Mouse (Mus musculus): ENCODE measurements around the gene Cgas. TPM values are rescaled to one million over a fixed set of nuclear protein-coding genes. Genes with fewer than 3 reads are reported as not detected.

The Cgas gene
- polyA plus RNA-seq, 1 experiment, result 1.1 TPM

GRCm38 (mm10) chr9:78386947-78387346 lies 56.1 kb downstream of the Cgas start:
- peaks cover 2% of the 10 kb centered on the region for H3K4me1 ChIP-seq (ENCODE audit: control insufficient read depth, insufficient read depth, low read length)
- no peak overlapping the region for H3K27ac ChIP-seq (ENCODE audit: insufficient read depth, low read length)
- H3K36me3 ChIP-seq (ENCODE audit: control insufficient read depth, insufficient read depth, low read length, poor library complexity, severe bottlenecking), result no peaks in the 10 kb centered on the region
- no peak for TF ChIP-seq EP300 (IDR thresholded peaks at IDR 0.05; ENCODE audit: insufficient read depth, low read depth, low read length)
- TF ChIP-seq POLR2A (IDR thresholded peaks at IDR 0.05; ENCODE audit: insufficient read depth, low read length), result no peak
- no peak for TF ChIP-seq CTCF (IDR thresholded peaks at IDR 0.05; ENCODE audit: low read depth, low read length)
- H3K9me3 ChIP-seq (replicated peaks; ENCODE audit: control insufficient read depth, insufficient read depth, low read length, poor library complexity, severe bottlenecking), result no peaks in the 10 kb centered on the region
- H3K4me3 ChIP-seq (ENCODE audit: low read depth, low read length), result no peak overlapping the region
- H3K9ac ChIP-seq (ENCODE audit: low read depth, poor library complexity, severe bottlenecking), result no peak overlapping the region
- H3K27me3 ChIP-seq (ENCODE audit: control insufficient read depth, insufficient read depth, low read length, poor library complexity, severe bottlenecking), result no peaks in the 10 kb centered on the region

- TF ChIP-seq CTCF (IDR thresholded peaks at IDR 0.05; ENCODE audit: low read depth, low read length), result peak; percentile 47
- TF ChIP-seq EP300 (IDR thresholded peaks at IDR 0.05; ENCODE audit: insufficient read depth, low read depth, low read length), result no peak
- TF ChIP-seq POLR2A (IDR thresholded peaks at IDR 0.05; ENCODE audit: insufficient read depth, low read length), result no peak
- Histone ChIP-seq H3K9me3 (replicated peaks; ENCODE audit: control insufficient read depth, insufficient read depth, low read length, poor library complexity, severe bottlenecking) (no peaks in the 10 kb centered on the region), H3K36me3 (ENCODE audit: control insufficient read depth, insufficient read depth, low read length, poor library complexity, severe bottlenecking) (no peaks in the 10 kb centered on the region), H3K4me1 (ENCODE audit: control insufficient read depth, insufficient read depth, low read length) (peaks cover 2% of the 10 kb centered on the region), H3K9ac (ENCODE audit: low read depth, poor library complexity, severe bottlenecking) (no peak overlapping the region), H3K4me3 (ENCODE audit: low read depth, low read length) (no peak overlapping the region), H3K27me3 (ENCODE audit: control insufficient read depth, insufficient read depth, low read length, poor library complexity, severe bottlenecking) (no peaks in the 10 kb centered on the region), H3K27ac (ENCODE audit: insufficient read depth, low read length) (no peak overlapping the region)
These were observed 57.1 kb downstream of the Cgas start for GRCm38 (mm10) chr9:78385893-78386292.

Other genes with a start within 250 kb of the Cgas start
- not detected in 2 replicates for gene Gsta1, start 212.6 kb downstream of the Cgas start, polyA plus RNA-seq (2011; ENCODE audit: insufficient read depth, insufficient read length, low read depth, missing spikeins)
- not detected in 2 replicates for gene Gm3776, start 186.1 kb downstream of the Cgas start, polyA plus RNA-seq (2011; ENCODE audit: insufficient read depth, insufficient read length, low read depth, missing spikeins)
- gene Gm10639, start 153.3 kb downstream of the Cgas start, polyA plus RNA-seq (2011; ENCODE audit: insufficient read depth, insufficient read length, low read depth, missing spikeins), result not detected in 2 replicates
- not detected in 2 replicates for gene Omt2a, start 128.4 kb downstream of the Cgas start, polyA plus RNA-seq (2011; ENCODE audit: insufficient read depth, insufficient read length, low read depth, missing spikeins)
- gene Omt2b, start 115.6 kb downstream of the Cgas start, polyA plus RNA-seq (2011; ENCODE audit: insufficient read depth, insufficient read length, low read depth, missing spikeins), result not detected in 2 replicates
- gene Gsta2, start 87.4 kb downstream of the Cgas start, polyA plus RNA-seq (2011; ENCODE audit: insufficient read depth, insufficient read length, low read depth, missing spikeins), result not detected in 2 replicates
- gene Dppa5a, start 75.1 kb downstream of the Cgas start, polyA plus RNA-seq (2011; ENCODE audit: insufficient read depth, insufficient read length, low read depth, missing spikeins), result 5,317 and 5,424 TPM in 2 replicates
- gene Ooep, start 64.5 kb downstream of the Cgas start, polyA plus RNA-seq (2011; ENCODE audit: insufficient read depth, insufficient read length, low read depth, missing spikeins), result 75.0 and 86.4 TPM in 2 replicates
- 2.8 and 4.9 TPM in 2 replicates for gene Ddx43, start 47.5 kb downstream of the Cgas start, polyA plus RNA-seq (2011; ENCODE audit: insufficient read depth, insufficient read length, low read depth, missing spikeins)
- gene Mto1, start 5.0 kb upstream of the Cgas start, polyA plus RNA-seq (2011; ENCODE audit: insufficient read depth, insufficient read length, low read depth, missing spikeins), result 23.1 and 26.2 TPM in 2 replicates
- not detected in 2 replicates for gene Gm17324, start 5.5 kb upstream of the Cgas start, polyA plus RNA-seq (2011; ENCODE audit: insufficient read depth, insufficient read length, low read depth, missing spikeins)
- gene Eef1a1, start 45.9 kb upstream of the Cgas start, polyA plus RNA-seq (2011; ENCODE audit: insufficient read depth, insufficient read length, low read depth, missing spikeins), result 19,892 and 21,149 TPM in 2 replicates
- 12.7 and 14.9 TPM in 2 replicates for gene Slc17a5, start 144.8 kb upstream of the Cgas start, polyA plus RNA-seq (2011; ENCODE audit: insufficient read depth, insufficient read length, low read depth, missing spikeins)
- 5.7 and 5.8 TPM in 2 replicates for gene Cd109, start 172.3 kb upstream of the Cgas start, polyA plus RNA-seq (2011; ENCODE audit: insufficient read depth, insufficient read length, low read depth, missing spikeins)

Measured in ES-Bruce4 (cell line).